Mouse (Mus musculus) myocyte (in vitro differentiated cells): ENCODE data around the gene Ins2. TPM values are rescaled to one million over a fixed set of nuclear protein-coding genes. Genes with fewer than 3 reads are reported as not detected.
A peak's percentile ranks its signal among the peaks of the same experiment; 100 is the strongest.

Source experiments
- H3K27me3 ChIP-seq: one replicate; pipeline ENCODE4 v1.6.1; 2011; ENCODE audit not compliant: control insufficient read depth, insufficient read depth, insufficient read length
- H3K36me3 ChIP-seq: one replicate; pipeline ENCODE4 v1.6.1; 2011; ENCODE audit not compliant: control insufficient read depth, insufficient read depth
- H3K4me2 ChIP-seq: one replicate; pipeline ENCODE4 v1.6.1; 2011; ENCODE audit warnings: low read depth, control low read depth
- H3K4me3 ChIP-seq: one replicate; pipeline ENCODE4 v1.5.1; 2011; ENCODE audit warnings: mild to moderate bottlenecking, control low read depth, moderate library complexity
- H3K79me2 ChIP-seq: one replicate; pipeline ENCODE4 v1.6.1; 2011; ENCODE audit not compliant: control insufficient read depth, insufficient read depth
- H3ac ChIP-seq: one replicate; pipeline ENCODE4 v1.6.1; 2011; ENCODE audit not compliant: control insufficient read depth, insufficient read length
- CEBPB ChIP-seq: IDR thresholded peaks from 2 replicates; pipeline ENCODE4 v1.6.1; 2011; ENCODE audit warnings: mild to moderate bottlenecking, moderate library complexity; ENCODE audit not compliant: poor library complexity, insufficient read depth, severe bottlenecking
- E2F4 ChIP-seq: IDR thresholded peaks from one replicate; pipeline ENCODE4 v1.6.1; 2011; ENCODE audit warnings: mild to moderate bottlenecking, control low read depth, moderate library complexity; ENCODE audit not compliant: insufficient read depth
- MAX ChIP-seq: IDR thresholded peaks from one replicate; pipeline ENCODE4 v1.6.1; 2011; ENCODE audit warnings: low read depth, mild to moderate bottlenecking, control low read depth
- MYOD1 ChIP-seq, 3 experiments: IDR thresholded peaks; one replicate each; pipeline ENCODE4 v1.6.1; 2011; ENCODE audit warnings: control low read depth in 2 of 3, low read depth in 2 of 3, mild to moderate bottlenecking in 2 of 3, moderate library complexity in 1 of 3; ENCODE audit not compliant: insufficient read length in 2 of 3, control insufficient read depth in 1 of 3
- MYOG ChIP-seq, 3 experiments: IDR thresholded peaks; one replicate each; pipeline ENCODE4 v1.6.1; 2011; ENCODE audit warnings: control low read depth in 2 of 3, low read depth in 2 of 3, mild to moderate bottlenecking in 2 of 3; ENCODE audit not compliant: insufficient read length in 2 of 3, control insufficient read depth in 1 of 3, insufficient read depth in 1 of 3
- POLR2A ChIP-seq: IDR thresholded peaks from one replicate; pipeline ENCODE4 v1.6.1; 2011; ENCODE audit warnings: low read depth, mild to moderate bottlenecking, control low read depth, moderate library complexity; ENCODE audit not compliant: insufficient read length
- POLR2AphosphoS2 ChIP-seq: IDR thresholded peaks from one replicate; pipeline ENCODE4 v1.6.1; 2011; ENCODE audit warnings: low read depth, control low read depth; ENCODE audit not compliant: insufficient read length
- REST ChIP-seq: IDR thresholded peaks from one replicate; pipeline ENCODE4 v1.6.1; 2011; ENCODE audit warnings: mild to moderate bottlenecking, control low read depth, moderate library complexity; ENCODE audit not compliant: insufficient read depth, insufficient read length
- SRF ChIP-seq: IDR thresholded peaks from one replicate; pipeline ENCODE4 v1.6.1; 2011; ENCODE audit warnings: low read depth; ENCODE audit not compliant: control insufficient read depth, insufficient read length
- TCF12 ChIP-seq: IDR thresholded peaks from one replicate; pipeline ENCODE4 v1.6.1; 2011; ENCODE audit warnings: mild to moderate bottlenecking, control low read depth; ENCODE audit not compliant: poor library complexity, insufficient read depth, severe bottlenecking
- TCF3 ChIP-seq: IDR thresholded peaks from one replicate; pipeline ENCODE4 v1.6.1; 2011; ENCODE audit warnings: low read depth, control low read depth; ENCODE audit not compliant: insufficient read length
- USF1 ChIP-seq: IDR thresholded peaks from one replicate; pipeline ENCODE4 v1.6.1; 2011; ENCODE audit warnings: low read depth, mild to moderate bottlenecking, control low read depth, moderate library complexity
- polyA plus RNA-seq: library from polyadenylated mRNA; unstranded; fragments of >200 nt; fragmentation: generic; extraction: Trizol; gene quantifications from one replicate; pipeline ENCODE4 v1.2.1, GENCODE M21; 2012; ENCODE audit warnings: missing spikeins

The Ins2 gene
- polyA plus RNA-seq, 1 experiment = 1.2 TPM

GRCm38 (mm10) chr7:142657821-142658614 lies 85.2 kb downstream of the Ins2 start:
- Histone ChIP-seq H3K79me2 (no peaks in the 10 kb centered on the region), H3K4me2 (peak overlapping the region; percentile 6), H3K4me3 (peak overlapping the region; percentile 15), H3K36me3 (no peaks in the 10 kb centered on the region), H3K27me3 (peaks cover 22% of the 10 kb centered on the region), H3ac (no peak overlapping the region)
- TF ChIP-seq CEBPB (no peak), TCF3 (no peak), SRF (no peak), USF1 (no peak), REST (no peak), MAX (no peak), POLR2A (no peak), MYOD1 (IDR thresholded peaks at IDR 0.05; ENCODE audit: control insufficient read depth in 1 of 3, insufficient read length in 2 of 3, low read depth in 2 of 3) (no peak)

DNA sequence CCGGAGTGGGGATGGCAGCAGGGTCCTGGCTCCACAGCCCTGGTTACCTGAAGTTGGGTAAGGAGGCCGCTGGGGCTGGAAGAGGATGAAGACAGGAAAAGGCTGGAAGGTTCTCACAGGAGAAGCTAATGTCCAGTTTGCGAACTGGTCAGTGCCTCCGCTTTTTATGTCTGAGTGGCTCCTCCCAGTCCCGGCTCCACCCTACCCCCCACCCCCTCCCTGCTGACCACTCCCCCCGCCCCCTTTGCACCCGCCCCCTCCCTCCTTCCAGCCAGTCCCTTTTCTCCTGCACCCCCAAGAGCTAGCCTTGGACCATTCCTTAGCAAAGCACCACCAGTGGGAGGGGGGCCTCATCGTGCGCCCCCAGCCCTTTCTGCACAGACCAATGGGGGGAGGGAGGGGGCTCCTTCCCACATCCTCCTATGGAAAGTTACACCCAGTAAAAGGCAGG lies 85.8 kb downstream of the Ins2 start:
- H3K4me3 ChIP-seq = peak overlapping the region; percentile 15
- H3ac ChIP-seq = no peak overlapping the region
- no peaks in the 10 kb centered on the region for H3K36me3 ChIP-seq
- H3K4me2 ChIP-seq = peak overlapping the region; percentile 6
- no peak for TF ChIP-seq E2F4
- peak; percentile 27 for TF ChIP-seq POLR2AphosphoS2
- no peak for TF ChIP-seq MYOD1 (IDR thresholded peaks at IDR 0.05; ENCODE audit: control insufficient read depth in 1 of 3, insufficient read length in 2 of 3, low read depth in 2 of 3)
- TF ChIP-seq POLR2A = peak; percentile 51
- no peak for TF ChIP-seq TCF12
- no peak for TF ChIP-seq USF1
- TF ChIP-seq REST = no peak
- H3K79me2 ChIP-seq = no peaks in the 10 kb centered on the region
- H3K27me3 ChIP-seq = peaks cover 22% of the 10 kb centered on the region

DNA sequence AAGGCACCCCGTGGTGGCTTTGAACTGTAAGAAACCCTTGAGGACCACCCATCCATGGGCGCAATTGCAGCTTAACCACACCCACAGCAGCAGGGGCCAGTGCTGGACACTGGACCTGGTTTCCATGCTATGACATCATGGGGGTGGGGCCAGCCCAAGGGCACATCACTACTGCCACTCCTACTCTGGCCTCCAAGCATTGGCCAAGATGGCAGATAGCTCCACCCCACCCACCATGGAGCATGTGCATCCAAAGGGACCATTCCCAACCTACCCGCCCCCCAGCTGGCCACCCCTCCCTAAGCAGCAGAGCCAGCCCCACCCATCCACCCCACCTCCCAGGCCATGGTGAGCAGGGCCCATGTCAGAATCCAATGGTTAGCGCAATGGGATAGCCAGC lies 87.1 kb downstream of the Ins2 start:
- H3K36me3 ChIP-seq = no peaks in the 10 kb centered on the region
- H3K27me3 ChIP-seq = peaks cover 20% of the 10 kb centered on the region
- peak overlapping the region; percentile 15 for H3K4me3 ChIP-seq

DNA sequence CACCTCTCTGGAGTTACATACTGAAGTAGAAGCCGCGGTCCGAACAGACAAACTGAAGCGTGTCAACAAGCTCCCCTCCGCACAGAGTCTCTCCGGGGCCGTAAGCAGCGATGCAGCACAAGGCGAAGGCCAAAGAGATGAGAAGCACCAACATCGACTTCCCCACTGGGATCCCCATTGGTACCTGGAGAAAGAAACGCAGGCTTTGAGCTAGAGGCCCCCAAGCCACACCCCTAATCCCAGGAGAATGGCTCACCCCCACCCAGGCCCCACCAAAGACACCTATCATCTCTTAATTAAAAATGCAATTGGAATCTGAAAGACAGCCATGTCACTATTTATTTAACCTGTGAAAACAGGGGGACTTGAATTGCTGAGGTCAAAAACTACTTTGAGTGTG lies 87.5 kb downstream of the Ins2 start:
- no peaks in the 10 kb centered on the region for H3K36me3 ChIP-seq
- H3K79me2 ChIP-seq = no peaks in the 10 kb centered on the region

More for the DNA sequence above, 87.1 kb downstream of the Ins2 start:
- no peak overlapping the region for H3ac ChIP-seq
- H3K79me2 ChIP-seq = no peaks in the 10 kb centered on the region
- no peak overlapping the region for H3K4me2 ChIP-seq
- TF ChIP-seq POLR2AphosphoS2 = peak; percentile 22
- TF ChIP-seq MAX = no peak

GRCm38 (mm10) chr7:142653726-142654125 lies 89.5 kb downstream of the Ins2 start:
- no peaks in the 10 kb centered on the region for H3K79me2 ChIP-seq
- peaks cover 7% of the 10 kb centered on the region for H3K27me3 ChIP-seq
- TF ChIP-seq TCF3 (no peak), POLR2AphosphoS2 (peak; percentile 11)
- no peak overlapping the region for H3K4me3 ChIP-seq
- H3ac ChIP-seq = no peak overlapping the region
- H3K4me2 ChIP-seq = no peak overlapping the region
- H3K36me3 ChIP-seq = no peaks in the 10 kb centered on the region

More for the DNA sequence above, 87.5 kb downstream of the Ins2 start:
- Histone ChIP-seq H3ac (no peak overlapping the region), H3K4me3 (peak overlapping the region; percentile 15), H3K4me2 (no peak overlapping the region), H3K27me3 (peaks cover 16% of the 10 kb centered on the region)
- TF ChIP-seq POLR2AphosphoS2 = no peak

- no peak overlapping the region for H3ac ChIP-seq
- no peak overlapping the region for H3K4me2 ChIP-seq
- no peaks in the 10 kb centered on the region for H3K36me3 ChIP-seq
These were observed 96.5 kb downstream of the Ins2 start for GRCm38 (mm10) chr7:142646676-142647075.

More at GRCm38 (mm10) chr7:142646676-142647075, 96.5 kb downstream of the Ins2 start:
- no peaks in the 10 kb centered on the region for H3K79me2 ChIP-seq
- TF ChIP-seq REST (no peak), POLR2AphosphoS2 (no peak), MAX (no peak), SRF (no peak), TCF3 (no peak), CEBPB (no peak), MYOG (IDR thresholded peaks at IDR 0.05; ENCODE audit: control insufficient read depth in 1 of 3, insufficient read depth in 1 of 3, insufficient read length in 2 of 3, low read depth in 2 of 3) (no peak), MYOD1 (IDR thresholded peaks at IDR 0.05; ENCODE audit: control insufficient read depth in 1 of 3, insufficient read length in 2 of 3, low read depth in 2 of 3) (no peak), POLR2A (no peak), E2F4 (no peak), USF1 (no peak), TCF12 (no peak)
- no peaks in the 10 kb centered on the region for H3K27me3 ChIP-seq
- no peak overlapping the region for H3K4me3 ChIP-seq
